Mouse (Mus musculus): ENCODE measurements around the gene Olfr816.
"Not testable (repeated sequence)": the region's sequence is repeated elsewhere in the genome, so short reads cannot be mapped to it uniquely, and the experiment has no call there.

Olfr816 gene

DNA sequence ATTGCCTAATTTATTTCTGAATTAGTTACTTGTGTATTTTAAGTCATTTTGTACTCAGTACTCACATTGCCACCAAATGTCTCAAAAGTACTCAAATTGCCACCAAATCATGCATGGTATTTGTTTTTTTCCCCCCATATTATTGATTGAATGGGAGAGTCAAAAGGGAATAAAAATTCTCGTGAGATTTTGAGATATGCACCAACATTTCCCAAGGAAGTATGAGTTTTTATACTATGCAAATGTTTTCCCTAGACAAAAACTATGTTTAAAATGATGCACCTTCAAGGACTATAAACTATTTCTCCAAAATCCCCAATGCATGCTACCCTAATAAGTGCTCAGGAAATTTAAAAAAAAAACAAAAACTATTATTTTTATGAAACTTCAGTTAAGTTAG, at the start of gene Olfr816:
Gene Olfr816 (minus strand): TSS at position 101 of the 400 bp plus-strand sequence.
- DNase-seq (ENCODE audit: extremely low read depth, low read depth) = no peak

DNA sequence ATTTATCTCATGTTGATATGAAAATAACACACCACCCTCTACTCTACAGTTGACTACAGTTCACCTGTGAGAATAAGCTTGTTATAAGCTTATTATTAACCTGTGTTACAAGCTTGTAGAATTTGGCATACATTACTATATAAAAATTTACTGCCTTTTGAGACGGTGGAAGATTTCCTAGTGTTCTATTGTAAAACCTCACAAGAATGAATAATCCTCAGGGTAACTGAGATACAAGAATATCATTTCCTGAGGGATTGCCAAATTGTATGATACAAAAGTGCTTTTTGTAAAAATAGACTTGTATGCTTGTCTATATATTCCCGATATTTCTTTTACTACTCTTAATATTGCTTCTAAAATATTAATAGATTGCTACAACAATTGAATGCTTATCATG, 33.6 kb upstream of the Olfr816 start, which contains the start of gene Olfr818:
Gene Olfr818 (minus strand): TSS at position 101 of the 400 bp plus-strand sequence.
- no peak for DNase-seq (ENCODE audit: extremely low read depth, low read depth)

DNA sequence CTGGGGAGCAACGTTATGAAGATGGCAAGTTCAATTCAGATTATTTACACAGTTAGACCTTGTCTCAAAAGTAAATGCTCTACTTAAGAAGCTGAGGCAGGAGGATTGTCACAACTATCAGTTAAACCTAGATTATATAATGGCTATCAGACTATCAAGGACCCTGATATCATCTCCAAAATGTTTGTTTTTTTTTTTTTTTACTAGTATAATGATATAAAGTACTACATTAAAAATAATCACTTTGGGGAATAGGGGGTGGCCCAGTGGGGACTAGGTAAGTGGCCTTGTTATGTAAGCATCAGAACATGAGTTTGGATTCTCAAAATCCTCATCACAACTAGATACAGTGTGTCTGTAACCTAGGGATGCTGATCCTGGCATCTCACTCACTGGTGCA, 9.6 kb downstream of the Olfr816 start, which contains the start of gene Olfr815:
Gene Olfr815 (minus strand): TSS at position 101 of the 400 bp plus-strand sequence.
- not testable (repeated sequence) for DNase-seq (ENCODE audit: extremely low read depth, low read depth)

DNA sequence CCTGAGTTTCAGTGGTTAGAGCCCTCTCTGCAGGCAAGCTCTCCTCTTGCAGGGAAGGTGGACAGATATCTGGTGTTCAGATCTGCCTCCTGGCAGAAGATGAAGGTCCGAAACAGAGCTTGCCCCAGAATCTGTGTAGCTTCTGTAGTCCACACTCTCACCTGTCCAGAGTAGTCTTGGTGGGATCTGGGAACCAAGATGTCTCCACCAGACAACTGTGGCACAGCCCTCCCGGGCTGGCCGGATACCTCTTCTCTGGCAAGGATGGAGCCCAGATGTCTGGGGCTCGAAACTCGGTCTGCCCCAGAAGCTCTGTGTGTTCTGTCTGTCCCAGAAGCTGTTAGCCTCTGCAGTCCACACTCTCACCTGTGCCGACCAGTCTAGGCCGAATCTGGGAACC, 29.5 kb downstream of the Olfr816 start:
- DNase-seq (ENCODE audit: extremely low read depth, low read depth) = no peak

DNA sequence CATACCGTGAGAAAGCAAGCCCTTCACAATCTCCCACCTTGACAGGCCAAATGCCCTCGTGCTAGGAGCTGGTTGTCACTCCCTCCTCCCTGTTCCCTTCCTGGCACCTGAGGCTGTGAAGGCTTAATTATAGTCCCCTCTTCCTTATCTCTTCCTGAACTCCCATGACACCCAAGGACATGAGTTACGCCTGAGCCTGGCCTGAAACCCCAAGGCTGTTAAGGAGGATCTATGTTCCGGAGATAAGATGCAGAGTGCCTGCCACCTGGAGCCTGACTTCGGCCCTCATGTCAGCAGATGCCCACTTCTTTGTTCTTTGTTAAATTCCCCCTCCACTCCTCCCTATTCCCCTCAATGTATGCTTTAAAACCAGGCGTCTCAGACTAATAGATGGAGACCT, 29.9 kb downstream of the Olfr816 start:
- DNase-seq (ENCODE audit: extremely low read depth, low read depth) = not testable (repeated sequence)

DNA sequence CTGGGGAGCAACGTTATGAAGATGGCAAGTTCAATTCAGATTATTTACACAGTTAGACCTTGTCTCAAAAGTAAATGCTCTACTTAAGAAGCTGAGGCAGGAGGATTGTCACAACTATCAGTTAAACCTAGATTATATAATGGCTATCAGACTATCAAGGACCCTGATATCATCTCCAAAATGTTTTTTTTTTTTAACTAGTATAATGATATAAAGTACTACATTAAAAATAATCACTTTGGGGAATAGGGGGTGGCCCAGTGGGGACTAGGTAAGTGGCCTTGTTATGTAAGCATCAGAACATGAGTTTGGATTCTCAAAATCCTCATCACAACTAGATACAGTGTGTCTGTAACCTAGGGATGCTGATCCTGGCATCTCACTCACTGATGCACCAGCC, 35.6 kb downstream of the Olfr816 start, which contains the start of gene Olfr814:
Gene Olfr814 (minus strand): TSS at position 101 of the 400 bp plus-strand sequence.
- not testable (repeated sequence) for DNase-seq (ENCODE audit: extremely low read depth, low read depth)
